Mouse (Mus musculus): ENCODE data around the gene Cul4a.
A peak's percentile ranks its signal among the peaks of the same experiment; 100 is the strongest.

GRCm38 (mm10) chr8:13120882-13121665, 15.7 kb downstream of the Cul4a start:
- TF ChIP-seq CTCF (IDR thresholded peaks at IDR 0.05; ENCODE audit: low read depth) (no peak), EP300 (IDR thresholded peaks at IDR 0.05; ENCODE audit: low read depth) (peak; percentile 94)
